42 mouse cellular contexts compared by ENCODE assay signal in genomic region chr5:90894231-90894630, GRCm38 (mm10). TPM values are rescaled to one million over a fixed set of nuclear protein-coding genes. Genes with fewer than 3 reads are reported as not detected.
"Had no signal": no experiment of that assay in that cellular context is flagged by ENCODE, and none has a peak within 500 bp of the region (broad histone marks: within the 10 kb centered on the region; RNA-seq: fewer than 3 reads in every experiment).

No protein-coding gene starts in this region.

- H3K27me3 ChIP-seq: lung, embryonic 15.5 days; midbrain, embryonic 13.5 days; midbrain, embryonic 15.5 days had no signal

- H3K4me3 ChIP-seq: left cerebral cortex, adult 2 months; limb, embryonic 10.5 days; limb, embryonic 12.5 days; limb, embryonic 13.5 days; limb, embryonic 15.5 days; liver, embryonic 12.5 days; liver, embryonic 13.5 days; liver, embryonic 15.5 days; lung, embryonic 15.5 days; megakaryocyte, embryonic 14.5 days; midbrain, embryonic 10.5 days; midbrain, embryonic 12.5 days; midbrain, embryonic 13.5 days; midbrain, embryonic 15.5 days; myocyte; neural tube, embryonic 12.5 days had no signal

- H3K27ac ChIP-seq: left cerebral cortex, adult 2 months; limb, embryonic 10.5 days; limb, embryonic 12.5 days; limb, embryonic 13.5 days; limb, embryonic 15.5 days; liver, embryonic 12.5 days; liver, embryonic 13.5 days; liver, embryonic 14.5 days; liver, embryonic 15.5 days; lung, embryonic 15.5 days; macrophage; midbrain, embryonic 10.5 days; midbrain, embryonic 12.5 days; midbrain, embryonic 13.5 days; midbrain, embryonic 15.5 days; neural tube, embryonic 12.5 days had no signal

- H3K4me1 ChIP-seq: liver, embryonic 12.5 days; liver, embryonic 13.5 days; liver, embryonic 15.5 days had no signal

- H3K36me3 ChIP-seq: limb, embryonic 10.5 days; limb, embryonic 12.5 days; limb, embryonic 13.5 days; limb, embryonic 15.5 days; liver, embryonic 12.5 days; liver, embryonic 13.5 days; liver, embryonic 15.5 days; lung, embryonic 15.5 days; midbrain, embryonic 10.5 days; midbrain, embryonic 12.5 days; midbrain, embryonic 13.5 days; midbrain, embryonic 15.5 days; neural tube, embryonic 12.5 days had no signal

- H3K9ac ChIP-seq: limb, embryonic 12.5 days; limb, embryonic 13.5 days; limb, embryonic 15.5 days; liver, embryonic 12.5 days; liver, embryonic 13.5 days; liver, embryonic 14.5 days; liver, embryonic 15.5 days; liver, postnatal 0 days; lung, embryonic 14.5 days; lung, embryonic 15.5 days; midbrain, embryonic 12.5 days; midbrain, embryonic 13.5 days; midbrain, embryonic 15.5 days; neural tube, embryonic 12.5 days had no signal

- DNase-seq: left cerebral cortex, postnatal 4 days; liver, embryonic 13.5 days; liver, postnatal 0 days; lung, adult 18-20 months; lung, adult 2 months; lung, embryonic 14.5 days; lung, postnatal 10 days; lung, postnatal 14 days; lung, postnatal 36 days; lung, postnatal 4 days; midbrain, embryonic 14.5 days had no signal

RNA-seq across cellular contexts. Expression of gene Cxcl1, which starts 3.2 kb away (rescaled TPM):
- total RNA-seq: left cerebral cortex, postnatal 25 days; left cerebral cortex, postnatal 36 days; megakaryocyte progenitor cell, adult 5-6 weeks; midbrain, postnatal 0 days; monocyte, adult 5-6 weeks had no signal
- polyA plus RNA-seq: midbrain, embryonic 10.5 days; midbrain, embryonic 11.5 days; midbrain, embryonic 12.5 days; midbrain, embryonic 13.5 days; midbrain, embryonic 14.5 days; midbrain, embryonic 16.5 days; neural tube, embryonic 11.5 days; neural tube, embryonic 12.5 days had no signal

RNA-seq across cellular contexts. Expression of gene Cxcl2, which starts 9.4 kb away (rescaled TPM):
- total RNA-seq: left cerebral cortex, adult 2 months; left cerebral cortex, adult 8-10 months; left cerebral cortex, postnatal 10 days; left cerebral cortex, postnatal 14 days; left cerebral cortex, postnatal 25 days; left cerebral cortex, postnatal 36 days; left cerebral cortex, postnatal 4 days; midbrain, postnatal 0 days had no signal
- polyA plus RNA-seq: limb, embryonic 10.5 days; limb, embryonic 11.5 days; limb, embryonic 12.5 days; limb, embryonic 15.5 days; liver, embryonic 12.5 days; liver, embryonic 13.5 days; liver, embryonic 15.5 days; liver, embryonic 16.5 days; lung, embryonic 14.5 days; lung, embryonic 15.5 days; lung, embryonic 16.5 days; midbrain, embryonic 10.5 days; midbrain, embryonic 11.5 days; midbrain, embryonic 12.5 days; midbrain, embryonic 13.5 days; midbrain, embryonic 14.5 days; midbrain, embryonic 15.5 days; myocyte; neural tube, embryonic 11.5 days; neural tube, embryonic 12.5 days had no signal
